Mouse (Mus musculus) ES-Bruce4 (cell line): Measurements from ENCODE around the gene Slfn5.

ENCODE experiments used
- CTCF ChIP-seq: IDR thresholded peaks from one replicate; pipeline ENCODE4 v1.8.1; 2011; ENCODE audit warnings: low read depth, low read length
- EP300 ChIP-seq: IDR thresholded peaks from 2 replicates; pipeline ENCODE4 v1.6.1; 2011; ENCODE audit warnings: low read depth, low read length; ENCODE audit not compliant: insufficient read depth
- POLR2A ChIP-seq: IDR thresholded peaks from one replicate; pipeline ENCODE4 v1.8.1; 2011; ENCODE audit warnings: low read length; ENCODE audit not compliant: insufficient read depth

- TF ChIP-seq POLR2A (no peak), CTCF (no peak), EP300 (no peak)
These were observed 40.9 kb upstream of the Slfn5 start, which contains the start of gene Unc45b for GRCm38 (mm10) chr11:82910250-82910649.
